Mouse (Mus musculus) gastrocnemius, adult 18-20 months (tissue): ENCODE measurements around the gene Olfr376. TPM values are rescaled to one million over a fixed set of nuclear protein-coding genes. Genes with fewer than 3 reads are reported as not detected.
A peak's percentile ranks its signal among the peaks of the same experiment; 100 is the strongest.

ENCODE experiments used
- DNase-seq: peaks from one replicate; pipeline ENCODE4 v3.0.0; 2021; ENCODE audit warnings: low spot score
- long read RNA-seq, 2 experiments: library from polyadenylated mRNA; stranded (forward); transcript quantifications; one replicate each; pipeline ENCODE4 v2.0.0; 2021
- total RNA-seq, 2 experiments: library from RNA; stranded (reverse); gene quantifications; 2 replicates each; pipeline ENCODE4 v1.2.3; 2021

Olfr376 gene
- total RNA-seq = not detected
- long read RNA-seq, experiment 1 = 0 reads
- long read RNA-seq, experiment 2 = 0 reads

DNA sequence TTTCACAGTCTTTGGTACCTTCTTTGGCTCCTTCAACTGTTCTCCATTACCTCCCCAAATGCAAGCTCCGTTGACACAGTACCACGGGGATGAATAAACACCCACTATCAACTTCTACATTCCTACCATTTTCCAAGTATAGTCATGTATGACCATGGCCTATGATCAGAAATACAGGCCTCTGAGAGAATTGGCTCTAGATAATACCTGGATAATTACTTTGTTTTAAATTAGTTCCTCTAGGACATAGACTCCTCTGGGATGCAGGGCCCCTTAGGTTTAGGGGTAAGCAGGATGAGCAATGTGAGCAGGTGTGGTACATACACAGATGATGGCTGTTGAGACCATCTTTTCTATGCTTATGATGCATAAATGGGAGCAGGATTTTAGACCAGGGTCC is at the start of gene Olfr376:
Gene Olfr376, plus strand, starts transcription at position 301 of the 400 bp plus-strand sequence.
- DNase-seq = no peak

DNA sequence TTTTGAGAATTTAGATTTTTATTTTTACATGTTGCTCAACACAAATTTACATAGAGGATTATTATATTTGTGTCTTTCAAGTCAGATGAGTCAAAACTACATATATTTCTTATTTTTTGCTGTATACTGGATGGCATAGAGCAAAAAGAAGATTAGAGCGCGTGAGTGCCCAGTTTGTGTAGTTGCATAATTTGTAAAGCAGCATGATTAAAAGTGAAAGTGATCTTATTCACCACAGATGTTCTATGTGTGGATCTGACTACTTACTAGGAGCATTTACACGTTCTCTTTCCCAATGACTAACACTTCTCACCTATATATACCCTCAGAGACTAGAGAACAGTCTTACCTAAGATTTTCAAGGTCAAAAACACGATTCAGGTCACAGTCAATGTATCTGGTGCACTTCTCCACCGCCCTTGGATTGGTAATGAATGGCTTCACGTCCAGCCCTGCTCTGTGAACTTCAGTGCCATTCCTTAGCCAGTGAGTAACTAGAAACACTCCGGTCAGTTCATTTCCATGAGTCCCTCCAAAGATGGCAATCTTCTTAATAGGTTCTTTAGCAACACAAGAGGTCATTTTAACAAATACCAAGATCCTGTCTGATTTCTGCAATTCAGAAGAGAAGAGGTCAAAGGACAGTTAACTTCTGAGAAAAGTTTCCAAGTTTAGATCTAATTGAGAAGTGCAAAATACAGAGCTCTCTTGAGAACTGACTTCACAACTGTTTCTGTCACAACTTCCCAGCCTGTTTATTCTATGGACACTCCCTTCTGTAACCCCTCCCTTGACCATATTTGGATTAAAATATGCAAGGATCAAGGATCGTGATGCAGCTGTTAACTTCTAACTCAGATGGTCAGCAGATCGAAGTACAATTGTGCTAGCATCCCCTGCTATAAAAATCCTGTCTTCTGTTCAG is 46.9 kb upstream of the Olfr376 start:
- no peak for DNase-seq

DNA sequence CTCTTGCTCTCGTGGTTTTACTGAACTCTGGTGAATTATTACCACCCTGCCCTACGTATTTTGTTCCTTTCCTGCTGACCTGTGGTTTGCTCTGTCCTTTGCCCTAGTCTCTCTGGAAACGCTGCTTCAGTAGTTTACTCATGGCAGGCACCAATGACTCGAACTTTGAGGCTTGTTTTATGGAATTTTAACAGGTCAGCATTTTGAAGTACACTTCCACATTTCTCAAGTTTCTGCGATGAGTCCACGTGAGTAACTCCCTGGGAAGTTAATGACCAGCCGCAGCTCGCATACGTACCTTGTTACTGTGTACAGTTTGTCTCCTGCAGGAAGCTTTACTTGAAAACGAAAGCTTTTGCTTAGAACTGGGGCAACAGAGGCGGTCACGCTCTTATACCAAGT is 44.6 kb upstream of the Olfr376 start:
- DNase-seq = peak; percentile 4

- no peak for DNase-seq
Observed at GRCm38 (mm10) chr11:73327361-73327760, 43.7 kb upstream of the Olfr376 start.

DNA sequence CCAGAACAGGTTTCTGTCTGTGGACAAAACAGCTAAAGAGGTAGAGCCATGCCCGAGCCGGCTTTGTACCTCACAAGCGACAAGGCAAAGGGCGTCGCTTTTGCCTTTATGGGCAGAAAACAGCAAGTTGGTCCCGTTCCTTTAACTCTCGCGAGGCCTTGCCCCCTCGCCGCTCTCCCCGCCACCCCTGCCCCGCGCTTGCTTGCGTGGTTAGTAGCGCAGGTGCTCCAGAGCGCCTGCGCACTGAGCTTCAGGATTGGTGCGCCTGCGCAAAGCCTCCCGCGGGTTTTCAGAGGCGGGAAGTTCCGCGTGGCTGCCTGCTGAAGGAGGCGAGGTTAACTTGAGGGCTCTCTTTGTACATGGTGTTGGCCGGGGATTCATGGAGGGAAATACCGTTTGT is 41.6 kb upstream of the Olfr376 start, which contains the start of the genes Aspa, Gm49340 and Spata22:
Gene Aspa, minus strand, starts transcription at position 155 of the 400 bp plus-strand sequence.
Gene Gm49340, plus strand, starts transcription at position 300 of the 400 bp plus-strand sequence.
Gene Spata22, plus strand, starts transcription at position 300 of the 400 bp plus-strand sequence.
- no peak for DNase-seq

GRCm38 (mm10) chr11:73333357-73333756 is 37.7 kb upstream of the Olfr376 start:
- DNase-seq = no peak

DNA sequence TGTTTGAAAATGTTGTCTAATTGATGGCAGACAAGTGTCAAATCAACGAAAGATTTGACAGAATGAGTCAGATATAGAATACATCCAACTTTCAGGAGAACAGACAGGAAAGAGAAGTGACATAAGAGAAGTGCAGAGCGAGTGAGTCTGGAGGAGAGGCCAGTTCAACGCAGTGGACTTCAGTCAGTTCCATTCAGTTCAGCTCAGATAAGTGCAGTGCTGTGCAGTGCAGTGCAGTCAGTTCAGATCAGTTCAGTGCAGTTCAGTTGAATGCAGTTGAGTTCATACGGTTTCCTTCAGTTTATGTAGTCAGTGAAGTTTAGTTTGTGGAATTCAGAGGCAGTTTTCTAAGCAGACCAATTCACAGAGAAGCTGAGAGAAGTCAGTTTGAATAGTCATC is 34.1 kb upstream of the Olfr376 start:
- no peak for DNase-seq

DNA sequence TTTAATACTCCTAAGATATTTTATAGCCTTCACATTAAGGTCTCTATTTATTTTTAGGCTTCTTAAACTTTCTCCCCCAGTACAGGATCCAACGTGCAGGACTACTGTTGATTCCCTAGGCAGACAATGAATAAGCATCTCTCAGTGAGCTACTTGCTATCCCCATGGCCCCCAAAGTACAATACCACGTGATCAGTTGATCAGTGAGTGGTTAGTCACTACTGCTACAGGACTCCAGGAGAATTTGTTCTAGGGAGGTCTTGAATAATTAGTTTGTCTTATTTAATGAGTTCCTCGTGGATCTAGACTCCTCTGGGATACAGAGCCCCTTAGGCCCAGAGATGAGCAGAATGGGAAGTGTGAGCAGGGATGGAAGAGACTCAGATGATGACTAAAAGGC is 20.6 kb upstream of the Olfr376 start, which contains the start of gene Olfr20:
Gene Olfr20, plus strand, starts transcription at position 301 of the 400 bp plus-strand sequence.
- DNase-seq = no peak

DNA sequence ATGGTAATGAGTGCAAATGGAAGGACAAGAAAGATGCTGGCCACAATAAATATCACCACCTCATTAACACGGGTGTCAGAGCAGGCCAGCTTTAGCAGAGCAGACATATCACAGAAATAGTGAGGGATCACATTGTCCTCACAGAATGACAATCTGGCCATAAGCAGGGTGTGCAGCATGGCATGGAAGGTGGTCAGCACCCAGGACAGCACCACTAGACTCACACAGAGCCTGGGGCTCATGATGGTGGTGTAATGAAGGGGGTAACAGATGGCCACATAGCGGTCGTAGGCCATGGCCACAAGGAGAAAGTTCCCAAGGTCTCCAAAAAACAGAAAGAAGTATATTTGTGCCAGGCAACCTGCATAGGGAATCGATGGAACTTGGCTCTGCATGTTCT is 24.3 kb downstream of the Olfr376 start:
- DNase-seq = no peak

- no peak for DNase-seq
Observed at GRCm38 (mm10) chr11:73399514-73399913, 28.5 kb downstream of the Olfr376 start, which contains the start of gene Olfr1. TSS of gene Olfr1 (minus strand) at chr11:73399614.

Other genes with a start within 250 kb of the Olfr376 start
- gene Haspin, start 233.0 kb upstream of the Olfr376 start, total RNA-seq = under 1 TPM in 1 of 2 experiments, not detected in 1; 0.12 TPM
- gene P2rx5, start 210.8 kb upstream of the Olfr376 start, total RNA-seq = 1 to 10 TPM; 8.1 to 8.4 TPM
- gene Emc6, start 194.2 kb upstream of the Olfr376 start, total RNA-seq = 10 to 100 TPM; 84.7 to 88.1 TPM
- gene Tax1bp3, start 194.2 kb upstream of the Olfr376 start, total RNA-seq = 10 to 100 TPM in 1 of 2 experiments, 1 to 10 TPM in 1; 7.8 to 12.0 TPM
- gene Ctns, start 172.2 kb upstream of the Olfr376 start, total RNA-seq = 1 to 10 TPM; 4.4 to 5.7 TPM
- gene Shpk, start 171.8 kb upstream of the Olfr376 start, total RNA-seq = under 1 TPM; 0.39 to 0.40 TPM
- gene Trpv1, start 137.0 kb upstream of the Olfr376 start, total RNA-seq = under 1 TPM; 0.09 to 0.24 TPM
- not detected for gene Trpv3, start 103.9 kb upstream of the Olfr376 start, total RNA-seq
- gene Aspa, start 41.6 kb upstream of the Olfr376 start, total RNA-seq = 1 to 10 TPM; 3.9 to 5.4 TPM
- not detected for gene Gm49340, start 41.5 kb upstream of the Olfr376 start, total RNA-seq
- gene Spata22, start 41.5 kb upstream of the Olfr376 start, total RNA-seq = not detected
- not detected for gene Olfr20, start 20.5 kb upstream of the Olfr376 start, total RNA-seq
- gene Olfr1, start 28.4 kb downstream of the Olfr376 start, total RNA-seq = not detected
- not detected for gene Olfr378, start 57.2 kb downstream of the Olfr376 start, total RNA-seq
- gene Olfr380, start 86.3 kb downstream of the Olfr376 start, total RNA-seq = not detected
- not detected for gene Olfr381, start 120.4 kb downstream of the Olfr376 start, total RNA-seq
- not detected for gene Olfr382, start 146.0 kb downstream of the Olfr376 start, total RNA-seq
- gene Olfr385, start 221.8 kb downstream of the Olfr376 start, total RNA-seq = not detected
- gene Olfr384, start 227.3 kb downstream of the Olfr376 start, total RNA-seq = not detected